Mouse (Mus musculus) kidney, postnatal 4 days (tissue): Measurements from ENCODE around the gene Ankrd50.

Experiments used
- DNase-seq, 2 experiments: peaks; one replicate each; pipeline ENCODE4 v3.0.0; 2021; ENCODE audit warnings: mixed read lengths in 2 of 2

The Ankrd50 gene

GRCm38 (mm10) chr3:38484191-38485106, at the start of gene Ankrd50:
TSS of gene Ankrd50 (minus strand) at chr3:38484844.
- peak; percentile 100 for DNase-seq

- no peak for DNase-seq
Observed at GRCm38 (mm10) chr3:38534245-38534644, 49.6 kb upstream of the Ankrd50 start.

- DNase-seq: no peak
Observed at GRCm38 (mm10) chr3:38520426-38520825, 35.8 kb upstream of the Ankrd50 start.

- peak in 1 of 2 experiments; percentile 13 for DNase-seq
Observed at GRCm38 (mm10) chr3:38519971-38520370, 35.3 kb upstream of the Ankrd50 start.

DNA sequence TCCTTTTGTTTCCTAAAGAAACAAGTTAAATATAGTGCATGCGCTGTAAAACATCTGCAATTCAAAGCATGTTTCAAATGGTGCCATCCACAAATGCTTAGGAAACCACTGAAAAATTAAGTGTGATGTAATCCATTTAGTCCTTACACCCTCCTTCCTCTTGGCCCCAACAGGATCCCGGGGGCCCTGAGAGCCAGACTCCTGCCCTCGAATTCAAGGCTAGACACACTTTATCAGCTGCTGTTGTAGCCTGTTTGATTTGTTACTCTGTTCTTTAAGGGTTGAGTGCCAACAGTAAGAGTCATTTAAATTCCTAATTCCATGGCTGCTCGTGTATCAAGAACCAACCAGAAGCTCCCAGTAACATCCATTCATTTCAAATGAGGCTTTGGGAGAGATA, 19.0 kb upstream of the Ankrd50 start:
- DNase-seq: no peak

GRCm38 (mm10) chr3:38502156-38502555, 17.5 kb upstream of the Ankrd50 start:
- DNase-seq: no peak

DNA sequence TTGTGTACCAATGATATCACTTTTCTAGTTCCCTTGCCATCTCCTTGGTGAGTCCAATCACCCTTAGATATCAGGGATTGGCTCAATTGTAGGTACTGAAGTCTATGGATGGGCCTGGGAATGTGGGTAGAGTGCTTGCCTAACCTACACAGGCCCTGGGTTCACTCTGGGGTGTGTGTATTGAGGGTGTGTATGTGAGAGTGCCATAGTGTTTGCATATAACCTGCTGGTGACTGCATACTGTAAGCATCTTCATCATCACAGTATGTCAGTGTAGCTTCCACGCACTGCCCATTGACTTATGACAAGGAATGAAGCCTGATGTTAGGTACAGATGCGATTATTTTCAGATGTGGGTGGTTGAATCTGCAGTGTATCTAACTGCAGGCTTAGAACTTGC, 17.1 kb upstream of the Ankrd50 start:
- no peak for DNase-seq

DNA sequence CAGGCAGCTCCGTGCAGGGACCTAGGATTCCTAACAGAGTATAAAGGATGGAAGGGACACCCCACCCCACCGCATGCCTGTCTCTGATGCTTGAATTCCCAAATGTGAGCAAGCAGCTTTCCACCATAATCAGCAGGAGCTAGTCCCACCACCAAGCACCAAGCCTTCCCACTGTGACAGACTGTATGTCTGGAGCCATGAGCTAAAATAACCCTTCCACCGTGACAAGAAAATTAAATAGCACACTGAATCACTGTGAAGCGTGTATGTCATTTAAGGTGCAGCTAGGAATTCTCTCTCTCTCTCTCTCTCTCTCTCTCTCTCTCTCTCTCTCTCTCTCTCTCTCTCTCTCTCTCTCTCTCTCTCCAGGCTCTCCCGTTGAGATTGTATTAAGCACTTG, 16.7 kb upstream of the Ankrd50 start:
- DNase-seq: no peak

GRCm38 (mm10) chr3:38498561-38498960, 13.9 kb upstream of the Ankrd50 start:
- no peak for DNase-seq

DNA sequence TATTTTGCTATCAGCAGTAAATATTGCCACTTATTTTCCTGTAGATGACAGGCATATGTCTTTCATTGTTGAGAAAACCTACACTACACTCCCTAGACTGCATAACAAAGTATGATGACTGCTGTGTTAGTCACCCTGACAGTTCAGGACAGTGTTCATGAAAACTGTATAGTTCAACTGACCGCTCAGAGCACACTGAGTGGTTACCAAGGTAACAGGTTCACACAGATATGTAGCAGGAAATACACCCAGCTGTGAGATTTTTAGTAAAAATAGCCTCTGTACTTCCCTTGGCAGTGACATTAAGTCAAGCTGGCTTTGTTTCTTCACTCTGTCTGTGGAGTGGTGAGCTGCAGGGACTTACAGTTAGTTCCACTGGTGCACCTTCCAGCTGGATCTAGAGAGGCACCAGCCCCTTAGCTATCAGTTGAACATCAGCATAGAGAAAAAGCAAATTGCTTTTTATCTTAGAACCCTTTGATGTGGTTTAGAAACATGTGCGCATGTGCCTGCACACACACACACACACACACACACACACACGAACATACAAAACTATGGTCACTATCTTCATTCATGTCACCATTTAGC, 12.2 kb upstream of the Ankrd50 start:
- no peak for DNase-seq

DNA sequence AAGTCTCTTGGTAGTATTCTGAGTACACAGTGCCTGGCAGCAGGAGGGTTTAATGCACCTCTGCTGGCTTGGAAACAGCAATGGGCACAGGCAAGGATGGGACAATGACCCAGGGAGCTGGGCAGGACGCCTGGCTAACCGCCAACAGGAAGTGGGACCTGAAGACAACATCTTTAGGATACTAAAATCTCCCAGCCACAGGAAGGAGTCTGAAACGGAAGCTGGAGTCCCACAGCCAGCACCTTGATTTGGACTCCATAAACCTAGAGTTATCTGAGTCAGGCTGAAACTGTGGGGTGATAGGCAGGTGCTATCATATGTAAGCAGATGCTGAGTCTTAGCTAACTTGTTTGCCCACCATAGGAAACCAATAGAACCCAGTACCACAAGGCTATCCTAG, 7.1 kb upstream of the Ankrd50 start:
- DNase-seq: peak; percentile 20 to 47

GRCm38 (mm10) chr3:38491236-38491635, 6.6 kb upstream of the Ankrd50 start:
- DNase-seq: no peak

DNA sequence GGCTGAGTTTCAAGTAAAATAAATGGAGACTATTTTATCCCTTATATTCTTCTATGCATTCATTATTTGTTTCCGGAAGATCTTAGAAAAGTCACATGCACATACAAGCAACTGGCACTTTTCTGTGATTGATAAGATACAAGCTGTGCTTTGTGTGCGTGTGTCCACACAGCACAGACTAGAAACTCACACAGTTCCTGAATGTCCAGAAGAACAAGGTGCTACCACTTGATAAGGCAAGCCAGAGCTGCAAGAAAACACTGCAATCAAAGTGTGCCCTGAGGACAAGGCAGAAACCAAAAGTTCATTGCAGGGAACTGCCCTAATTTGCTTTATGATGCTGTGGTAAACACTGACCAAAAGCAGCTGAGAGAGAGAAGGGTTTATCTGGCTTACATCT, 6.1 kb upstream of the Ankrd50 start:
- DNase-seq: no peak

DNA sequence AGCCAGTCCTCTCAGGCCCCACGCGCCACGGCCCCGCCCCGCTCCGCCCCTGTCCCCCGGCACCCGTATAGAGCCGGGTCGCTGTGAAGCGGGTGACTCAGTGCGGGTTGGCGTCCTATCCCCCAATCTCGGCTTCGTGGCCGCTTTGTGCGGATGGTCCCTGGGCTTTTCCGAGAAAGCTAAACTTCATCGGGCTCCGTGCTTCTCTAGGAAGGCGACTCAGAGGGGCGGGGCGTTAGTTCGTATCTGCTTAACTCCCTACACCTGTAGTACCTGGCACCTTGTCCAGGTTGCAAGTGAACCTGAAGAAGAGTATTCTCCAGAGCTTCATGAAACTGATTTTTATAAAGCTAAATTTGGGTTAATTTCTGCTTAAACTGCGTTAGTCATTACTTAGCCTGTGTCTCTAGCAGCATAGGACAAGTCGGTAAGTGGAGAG, 482 bp upstream of the Ankrd50 start:
- no peak for DNase-seq

- peak; percentile 13 to 43 for DNase-seq
Observed at GRCm38 (mm10) chr3:38483551-38483950, 1.1 kb downstream of the Ankrd50 start.

- peak; percentile 25 to 46 for DNase-seq
Observed at GRCm38 (mm10) chr3:38482749-38483148, 1.9 kb downstream of the Ankrd50 start.

- DNase-seq: peak in 1 of 2 experiments; percentile 22
Observed at GRCm38 (mm10) chr3:38481106-38481505, 3.5 kb downstream of the Ankrd50 start.

GRCm38 (mm10) chr3:38477936-38478335, 6.7 kb downstream of the Ankrd50 start:
- DNase-seq: no peak

DNA sequence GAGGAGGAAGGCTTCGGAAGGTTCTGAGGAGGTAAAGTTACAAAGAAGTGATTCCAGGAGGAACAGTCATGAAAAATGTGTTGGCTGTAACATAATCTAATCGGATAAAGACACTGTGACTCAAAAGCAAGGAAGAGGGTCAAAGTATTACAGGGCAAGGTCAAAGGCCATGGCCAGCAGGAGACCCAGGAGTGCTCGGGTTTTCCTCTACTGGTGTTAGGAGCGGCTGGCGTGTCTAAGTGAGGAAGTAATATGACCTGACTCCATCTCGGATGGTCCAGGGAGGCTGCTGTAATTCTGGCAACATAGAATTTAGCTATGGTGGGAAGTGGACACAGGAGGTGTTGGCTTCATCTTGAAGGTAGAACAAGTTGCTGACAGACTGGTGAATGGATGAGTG, 9.1 kb downstream of the Ankrd50 start:
- DNase-seq: no peak

- no peak for DNase-seq
Observed at GRCm38 (mm10) chr3:38473138-38473537, 11.5 kb downstream of the Ankrd50 start.

GRCm38 (mm10) chr3:38471516-38471915, 13.1 kb downstream of the Ankrd50 start:
- no peak for DNase-seq

DNA sequence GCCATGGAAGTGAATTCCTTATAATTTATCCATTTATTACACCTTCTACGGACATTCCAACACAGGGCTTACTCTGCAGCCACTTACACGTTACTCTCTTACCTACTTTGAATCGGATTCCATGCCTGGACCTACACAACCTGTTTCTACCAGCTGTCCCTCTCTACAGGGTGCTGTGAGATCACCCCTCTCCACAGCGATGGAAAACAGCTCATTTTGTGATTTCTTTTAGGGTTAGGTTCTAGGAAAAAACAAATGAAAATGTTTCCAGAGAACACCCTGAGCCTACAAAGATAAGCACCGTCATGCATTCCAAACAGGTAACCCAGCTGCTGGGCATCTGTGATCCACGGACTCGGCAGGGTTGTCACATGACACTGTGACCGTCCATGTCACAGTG, 16.5 kb downstream of the Ankrd50 start:
- no peak for DNase-seq

DNA sequence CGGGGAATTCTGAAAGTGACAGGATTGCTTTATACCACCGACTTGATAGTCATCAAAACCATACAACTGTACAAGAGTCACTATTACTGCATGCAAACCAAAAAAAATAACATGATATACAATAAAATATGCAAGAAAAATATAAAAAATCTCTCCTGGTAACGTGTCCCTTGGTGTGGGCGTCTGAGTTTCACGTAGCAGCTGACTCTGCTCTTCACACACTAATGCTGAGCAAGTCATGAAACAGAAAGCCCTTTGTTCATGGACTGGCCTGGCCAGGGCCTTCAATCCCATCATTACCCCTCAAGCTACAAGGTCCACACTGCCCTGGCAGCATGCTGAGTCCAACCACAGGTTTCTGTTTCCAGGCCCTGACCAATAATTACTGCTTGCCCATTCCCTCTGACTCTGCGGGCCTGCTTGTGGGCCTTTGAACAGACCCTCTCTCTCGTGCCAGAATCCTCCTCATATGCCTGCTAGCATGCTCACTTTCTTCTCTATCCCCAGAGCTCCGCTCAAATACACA, 17.7 kb downstream of the Ankrd50 start:
- DNase-seq: no peak

DNA sequence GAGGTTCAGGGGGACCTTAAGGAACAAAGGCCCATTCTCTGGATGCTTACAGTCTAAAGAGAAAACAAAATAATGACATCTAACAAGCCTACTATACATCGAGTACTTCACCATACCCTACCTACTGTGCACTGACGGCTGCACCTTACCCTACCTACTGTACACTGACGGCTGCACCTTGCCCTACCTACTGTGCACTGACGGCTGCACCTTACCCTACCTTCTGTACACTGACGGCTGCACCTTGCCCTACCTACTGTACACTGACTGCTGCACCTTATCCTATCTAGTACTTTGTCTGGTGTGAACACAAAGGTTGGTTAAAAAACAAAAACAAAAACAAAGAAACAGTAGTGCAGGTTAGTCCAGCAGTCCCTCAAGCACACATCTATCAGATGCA, 18.5 kb downstream of the Ankrd50 start:
- no peak for DNase-seq
